Mouse (Mus musculus): ENCODE results near the gene Trpc4ap. TPM values are rescaled to one million over a fixed set of nuclear protein-coding genes. Genes with fewer than 3 reads are reported as not detected.

Trpc4ap gene
- polyA plus RNA-seq, 1 experiment from 2014 or later, result 50.8 TPM

- Histone ChIP-seq H3K4me3 (replicated peaks) (no peak overlapping the region), H3K36me3 (0 out of 2 replicates have a peak, but pooled peaks cover 5% of the 10 kb centered on the region), H3K9me3 (replicated peaks) (no peaks in the 10 kb centered on the region), H3K27ac (no peak overlapping the region), H3K4me1 (replicated peaks) (peaks cover 30% of the 10 kb centered on the region), H3K27me3 (no peaks in the 10 kb centered on the region), H3K9ac (no peak overlapping the region), H3K4me2 (no peak overlapping the region)
- 60% methylated on average over 4 of the region's 4 CpGs for WGBS (ENCODE audit: insufficient replicate concordance)
- DNase-seq, result no peak
- no peak for ATAC-seq (ENCODE audit: low read depth)
Measured at GRCm38 (mm10) chr2:155693136-155693535, 952 bp upstream of the Trpc4ap start.

- Histone ChIP-seq H3K27me3 (no peaks in the 10 kb centered on the region), H3K36me3 (peaks cover 15% of the 10 kb centered on the region; the same call in 1 of the 2 replicates), H3K27ac (peak overlapping the region; percentile 85), H3K4me2 (peak overlapping the region; percentile 79), H3K4me3 (replicated peaks) (peak overlapping the region; percentile 97), H3K9me3 (replicated peaks) (no peaks in the 10 kb centered on the region), H3K9ac (peak overlapping the region; percentile 93), H3K4me1 (replicated peaks) (peaks cover 27% of the 10 kb centered on the region)
- DNase-seq, result no peak
- ATAC-seq (ENCODE audit: low read depth), result no peak
- WGBS (ENCODE audit: insufficient replicate concordance), result 7% methylated on average over 8 of the region's 8 CpGs
Measured at GRCm38 (mm10) chr2:155691336-155691722, 855 bp downstream of the Trpc4ap start.

- 74% methylated on average over 4 of the region's 4 CpGs for WGBS (ENCODE audit: insufficient replicate concordance)
- ATAC-seq (ENCODE audit: low read depth), result no peak
Measured at GRCm38 (mm10) chr2:155689211-155689610, 3.0 kb downstream of the Trpc4ap start.

GRCm38 (mm10) chr2:155687746-155688145 lies 4.4 kb downstream of the Trpc4ap start:
- H3K9me3 ChIP-seq (replicated peaks), result no peaks in the 10 kb centered on the region
- H3K27ac ChIP-seq, result no peak overlapping the region
- peaks cover 17% of the 10 kb centered on the region; the same call in 1 of the 2 replicates for H3K36me3 ChIP-seq
- H3K4me3 ChIP-seq (replicated peaks), result no peak overlapping the region
- no peaks in the 10 kb centered on the region for H3K27me3 ChIP-seq
- no peak for ATAC-seq (ENCODE audit: low read depth)
- WGBS (ENCODE audit: insufficient replicate concordance), result 86% methylated on average over 11 of the region's 11 CpGs
- H3K4me2 ChIP-seq, result no peak overlapping the region
- no peak for DNase-seq
- H3K9ac ChIP-seq, result no peak overlapping the region
- peaks cover 24% of the 10 kb centered on the region for H3K4me1 ChIP-seq (replicated peaks)

More at GRCm38 (mm10) chr2:155689211-155689610, 3.0 kb downstream of the Trpc4ap start:
- no peak overlapping the region; the same call in 1 of the 2 replicates for H3K27ac ChIP-seq
- no peak for DNase-seq
- no peaks in the 10 kb centered on the region for H3K27me3 ChIP-seq
- H3K4me3 ChIP-seq (replicated peaks), result no peak overlapping the region
- no peak overlapping the region for H3K9ac ChIP-seq
- no peaks in the 10 kb centered on the region for H3K9me3 ChIP-seq (replicated peaks)
- H3K4me2 ChIP-seq, result no peak overlapping the region
- H3K4me1 ChIP-seq (replicated peaks), result peaks cover 24% of the 10 kb centered on the region
- H3K36me3 ChIP-seq, result peaks cover 17% of the 10 kb centered on the region; the same call in 1 of the 2 replicates

GRCm38 (mm10) chr2:155686572-155686971 lies 5.6 kb downstream of the Trpc4ap start:
- 76% methylated on average over 5 of the region's 5 CpGs for WGBS (ENCODE audit: insufficient replicate concordance)
- Histone ChIP-seq H3K27ac (no peak overlapping the region), H3K9ac (no peak overlapping the region), H3K4me1 (replicated peaks) (peaks cover 28% of the 10 kb centered on the region), H3K4me2 (no peak overlapping the region), H3K36me3 (peaks cover 17% of the 10 kb centered on the region; the same call in 1 of the 2 replicates), H3K9me3 (replicated peaks) (no peaks in the 10 kb centered on the region), H3K4me3 (replicated peaks) (no peak overlapping the region), H3K27me3 (no peaks in the 10 kb centered on the region)
- DNase-seq (no peak), ATAC-seq (ENCODE audit: low read depth) (no peak)

- Histone ChIP-seq H3K9ac (no peak overlapping the region), H3K9me3 (replicated peaks) (no peaks in the 10 kb centered on the region), H3K27ac (no peak overlapping the region), H3K4me2 (no peak overlapping the region), H3K27me3 (no peaks in the 10 kb centered on the region), H3K36me3 (peaks cover 13% of the 10 kb centered on the region; the same call in 1 of the 2 replicates), H3K4me1 (replicated peaks) (peaks cover 5% of the 10 kb centered on the region), H3K4me3 (replicated peaks) (no peak overlapping the region)
- ATAC-seq (ENCODE audit: low read depth) (no peak), DNase-seq (no peak)
- WGBS (ENCODE audit: insufficient replicate concordance), result 75% methylated on average over 5 of the region's 5 CpGs
Measured at GRCm38 (mm10) chr2:155683821-155684220, 8.4 kb downstream of the Trpc4ap start.

GRCm38 (mm10) chr2:155683137-155683536 lies 9.0 kb downstream of the Trpc4ap start:
- no peaks in the 10 kb centered on the region for H3K9me3 ChIP-seq (replicated peaks)
- H3K9ac ChIP-seq, result no peak overlapping the region
- no peak overlapping the region for H3K4me2 ChIP-seq
- WGBS (ENCODE audit: insufficient replicate concordance), result 60% methylated on average over 3 of the region's 3 CpGs
- peaks cover 4% of the 10 kb centered on the region for H3K4me1 ChIP-seq (replicated peaks)
- no peaks in the 10 kb centered on the region for H3K27me3 ChIP-seq
- no peak overlapping the region for H3K27ac ChIP-seq
- ATAC-seq (ENCODE audit: low read depth) (no peak), DNase-seq (no peak)
- no peak overlapping the region for H3K4me3 ChIP-seq (replicated peaks)
- H3K36me3 ChIP-seq, result peaks cover 13% of the 10 kb centered on the region; the same call in 1 of the 2 replicates

GRCm38 (mm10) chr2:155681874-155682273 lies 10.3 kb downstream of the Trpc4ap start:
- no peak overlapping the region for H3K4me2 ChIP-seq
- peaks cover 4% of the 10 kb centered on the region for H3K4me1 ChIP-seq (replicated peaks)
- WGBS (ENCODE audit: insufficient replicate concordance), result 69% methylated on average over 2 of the region's 2 CpGs
- no peak for ATAC-seq (ENCODE audit: low read depth)
- no peak for DNase-seq
- H3K9me3 ChIP-seq (replicated peaks), result no peaks in the 10 kb centered on the region
- H3K4me3 ChIP-seq (replicated peaks), result no peak overlapping the region
- no peaks in the 10 kb centered on the region for H3K27me3 ChIP-seq
- H3K27ac ChIP-seq, result no peak overlapping the region
- H3K9ac ChIP-seq, result no peak overlapping the region
- 0 out of 2 replicates have a peak, but pooled peaks cover 5% of the 10 kb centered on the region for H3K36me3 ChIP-seq

GRCm38 (mm10) chr2:155681194-155681593 lies 11.0 kb downstream of the Trpc4ap start:
- no peak overlapping the region for H3K4me3 ChIP-seq (replicated peaks)
- H3K9ac ChIP-seq, result no peak overlapping the region
- H3K4me1 ChIP-seq (replicated peaks), result peaks cover 4% of the 10 kb centered on the region
- H3K27me3 ChIP-seq, result no peaks in the 10 kb centered on the region
- WGBS (ENCODE audit: insufficient replicate concordance), result 45% methylated on average over 8 of the region's 8 CpGs
- H3K36me3 ChIP-seq, result 0 out of 2 replicates have a peak, but pooled peaks cover under 1% of the 10 kb centered on the region
- ATAC-seq (ENCODE audit: low read depth) (no peak), DNase-seq (no peak)
- no peak overlapping the region for H3K27ac ChIP-seq
- no peaks in the 10 kb centered on the region for H3K9me3 ChIP-seq (replicated peaks)
- H3K4me2 ChIP-seq, result no peak overlapping the region

GRCm38 (mm10) chr2:155680591-155680990 lies 11.6 kb downstream of the Trpc4ap start:
- 30% methylated on average over 5 of the region's 5 CpGs for WGBS (ENCODE audit: insufficient replicate concordance)
- DNase-seq, result no peak
- Histone ChIP-seq H3K9me3 (replicated peaks) (no peaks in the 10 kb centered on the region), H3K27ac (no peak overlapping the region), H3K4me1 (replicated peaks) (peaks cover 4% of the 10 kb centered on the region), H3K27me3 (no peaks in the 10 kb centered on the region), H3K4me2 (no peak overlapping the region), H3K9ac (no peak overlapping the region), H3K4me3 (replicated peaks) (no peak overlapping the region), H3K36me3 (no peaks in the 10 kb centered on the region)
- no peak for ATAC-seq (ENCODE audit: low read depth)

- H3K4me1 ChIP-seq (replicated peaks), result peaks cover 4% of the 10 kb centered on the region
- H3K27me3 ChIP-seq, result no peaks in the 10 kb centered on the region
- H3K9ac ChIP-seq, result no peak overlapping the region
- DNase-seq (no peak), ATAC-seq (ENCODE audit: low read depth) (no peak)
- H3K9me3 ChIP-seq (replicated peaks), result no peaks in the 10 kb centered on the region
- no peak overlapping the region for H3K27ac ChIP-seq
- no peaks in the 10 kb centered on the region for H3K36me3 ChIP-seq
- H3K4me3 ChIP-seq (replicated peaks), result no peak overlapping the region
- WGBS (ENCODE audit: insufficient replicate concordance), result 77% methylated on average over 4 of the region's 4 CpGs
- H3K4me2 ChIP-seq, result no peak overlapping the region
Measured at GRCm38 (mm10) chr2:155679586-155680110, 12.5 kb downstream of the Trpc4ap start.

- Histone ChIP-seq H3K4me2 (no peak overlapping the region), H3K4me1 (replicated peaks) (no peaks in the 10 kb centered on the region; the same call in 1 of the 2 replicates), H3K27me3 (no peaks in the 10 kb centered on the region), H3K27ac (no peak overlapping the region), H3K9me3 (replicated peaks) (no peaks in the 10 kb centered on the region), H3K9ac (no peak overlapping the region), H3K36me3 (peaks cover 25% of the 10 kb centered on the region), H3K4me3 (replicated peaks) (no peak overlapping the region)
- DNase-seq, result no peak
- WGBS (ENCODE audit: insufficient replicate concordance), result 51% methylated on average over 4 of the region's 4 CpGs
- ATAC-seq (ENCODE audit: low read depth), result no peak
Measured at GRCm38 (mm10) chr2:155675118-155675517, 17.1 kb downstream of the Trpc4ap start.
